In the genomic region with DNA sequence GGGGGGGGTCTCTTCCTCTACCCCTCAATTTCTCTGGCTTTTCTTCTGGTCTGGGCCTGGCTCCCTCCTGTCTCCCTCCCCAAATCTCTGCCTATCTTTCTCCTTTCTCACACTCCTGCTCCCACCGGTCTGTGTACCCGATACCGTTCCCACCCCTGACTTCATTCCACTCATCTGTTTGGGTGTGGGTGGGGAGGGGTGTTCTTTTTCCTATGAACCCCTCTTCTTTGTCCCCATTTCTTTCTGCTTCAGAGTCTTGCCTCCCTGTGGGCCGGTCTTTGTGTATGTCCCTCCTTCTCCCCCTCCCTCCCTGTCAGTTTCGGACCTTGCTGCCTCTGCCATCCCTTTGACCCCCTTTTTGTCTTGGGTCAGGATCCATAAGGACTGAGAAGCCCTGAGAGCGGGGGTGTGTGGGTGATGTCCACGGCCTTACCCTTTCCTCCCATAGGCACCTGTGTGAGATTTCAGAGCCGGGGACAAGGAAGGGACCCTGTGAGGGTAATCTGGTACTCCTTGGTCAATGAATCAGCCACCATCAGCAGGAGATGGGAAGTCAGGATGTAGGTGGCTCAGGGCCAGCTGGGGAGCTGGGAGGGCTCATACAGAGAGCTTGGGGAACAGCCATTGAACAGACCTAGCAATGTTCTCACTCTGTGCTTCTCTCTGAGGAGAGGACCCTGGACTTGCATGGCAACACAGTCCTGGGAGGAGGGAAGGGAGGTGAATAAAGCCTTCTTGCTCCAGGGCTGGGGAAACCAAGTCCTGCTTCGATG, we compare ENCODE assay signal across 8 mouse cellular contexts. TPM values are rescaled to one million over a fixed set of nuclear protein-coding genes. Genes with fewer than 3 reads are reported as not detected.
A peak's percentile ranks its signal among the peaks of the same experiment; 100 is the strongest.
DNase-seq lines count a peak whose midpoint lies in the region; ATAC-seq and TF ChIP-seq lines count a peak whose summit lies in the region.

No protein-coding gene starts in this region.

- intact Hi-C loops in heart, postnatal 14 days (cut with DNase I) = no loop called here

- H3K4me3 ChIP-seq in heart, embryonic 12.5 days = peak overlapping the region; percentile 30
- H3K4me3 ChIP-seq in forebrain, postnatal 0 days (ENCODE audit: low read depth, low read length) = peak overlapping the region; percentile 13; the same call in 1 of the 2 replicates
- H3K4me3 ChIP-seq in midbrain, embryonic 11.5 days (ENCODE audit: low read depth, low read length) = peak overlapping the region; percentile 9; the same call in 1 of the 2 replicates

- peak overlapping the region; percentile 66 for H3K27ac ChIP-seq in heart, embryonic 12.5 days (ENCODE audit: poor library complexity, severe bottlenecking)
- H3K27ac ChIP-seq in forebrain, postnatal 0 days (ENCODE audit: low read depth, low read length) = peak overlapping the region; percentile 84
- H3K27ac ChIP-seq in midbrain, embryonic 11.5 days (ENCODE audit: low read depth, low read length) = peak overlapping the region; percentile 82

- no peaks in the 10 kb centered on the region for H3K9me3 ChIP-seq in heart, embryonic 12.5 days (replicated peaks)
- H3K9me3 ChIP-seq in forebrain, postnatal 0 days (ENCODE audit: low read length) = no peaks in the 10 kb centered on the region
- H3K9me3 ChIP-seq in midbrain, embryonic 11.5 days (ENCODE audit: control insufficient read depth, low read length) = no peaks in the 10 kb centered on the region

- H3K9ac ChIP-seq in heart, embryonic 12.5 days = peak overlapping the region; percentile 68
- H3K9ac ChIP-seq in forebrain, postnatal 0 days = peak overlapping the region; percentile 31
- peak overlapping the region; percentile 71 for H3K9ac ChIP-seq in midbrain, embryonic 11.5 days (ENCODE audit: low read length)

- H3K27me3 ChIP-seq in heart, embryonic 12.5 days (replicated peaks) = no peaks in the 10 kb centered on the region
- no peaks in the 10 kb centered on the region for H3K27me3 ChIP-seq in forebrain, postnatal 0 days (ENCODE audit: insufficient read depth, low read length)
- no peaks in the 10 kb centered on the region for H3K27me3 ChIP-seq in midbrain, embryonic 11.5 days (ENCODE audit: control insufficient read depth, insufficient read depth, low read length)

- H3K4me2 ChIP-seq in heart, embryonic 12.5 days = peak overlapping the region; percentile 65
- peak overlapping the region; percentile 41 for H3K4me2 ChIP-seq in forebrain, postnatal 0 days (ENCODE audit: low read depth)
- H3K4me2 ChIP-seq in midbrain, embryonic 11.5 days = peak overlapping the region; percentile 39

- TF ChIP-seq CTCF in forebrain, postnatal 0 days (IDR thresholded peaks at IDR 0.05; ENCODE audit: low read depth) = no peak

- DNase-seq in heart, postnatal 14 days = no peak
- peak; percentile 41 for DNase-seq in brain, adult 2 months (ENCODE audit: low read depth, low spot score)
- DNase-seq in forebrain, postnatal 0 days = peak; percentile 38
- peak; percentile 91 for DNase-seq in midbrain, embryonic 11.5 days (ENCODE audit: low spot score, missing footprints)
- DNase-seq in right cerebral cortex, postnatal 4 days = no peak
- no peak for DNase-seq in spleen, adult 18-20 months
- DNase-seq in spleen, postnatal 14 days (ENCODE audit: low spot score in 2 of 2) = no peak

- H3K4me1 ChIP-seq in heart, embryonic 12.5 days (replicated peaks) = peaks cover 23% of the 10 kb centered on the region
- peaks cover 11% of the 10 kb centered on the region for H3K4me1 ChIP-seq in forebrain, postnatal 0 days (ENCODE audit: insufficient read depth)
- peaks cover 15% of the 10 kb centered on the region for H3K4me1 ChIP-seq in midbrain, embryonic 11.5 days (ENCODE audit: control insufficient read depth, insufficient read depth, low read length)

- no peak for ATAC-seq in heart, embryonic 12.5 days (ENCODE audit: insufficient number of reproducible peaks, low FRiP score)
- ATAC-seq in forebrain, postnatal 0 days = peak; percentile 47
- ATAC-seq in midbrain, embryonic 11.5 days (ENCODE audit: low FRiP score) = peak; percentile 36; the same call in 1 of the 2 replicates

- H3K36me3 ChIP-seq in heart, embryonic 12.5 days = no peaks in the 10 kb centered on the region
- no peaks in the 10 kb centered on the region for H3K36me3 ChIP-seq in forebrain, postnatal 0 days (ENCODE audit: insufficient read depth)
- no peaks in the 10 kb centered on the region for H3K36me3 ChIP-seq in midbrain, embryonic 11.5 days (ENCODE audit: control insufficient read depth, insufficient read depth, low read length)

- WGBS in heart, embryonic 12.5 days = 46% methylated on average over 9 of the region's 9 CpGs
- whole genome bisulfite sequencing in forebrain, postnatal 0 days = 30% methylated on average over 9 of the region's 9 CpGs
- 26% methylated on average over 9 of the region's 9 CpGs for WGBS in midbrain, embryonic 11.5 days

RNA-seq across cellular contexts. Expression of a gene that starts 19.5 kb away (rescaled TPM):
- polyA plus RNA-seq in heart, embryonic 12.5 days (2016; fragmentation: Nextera tagmentation; extraction: Ambion mirVana) = 1.4 and 2.0 TPM in 2 replicates
- 1 to 10 TPM; 1.8 to 3.9 TPM for total RNA-seq in heart, postnatal 14 days (2021)
- total RNA-seq in forebrain, postnatal 0 days (2014; rRNA removed) = 3.8 and 4.1 TPM in 2 replicates
- polyA plus RNA-seq in forebrain, postnatal 0 days (2015; fragmentation: Nextera tagmentation; extraction: Ambion mirVana) = 0.65 and 1.2 TPM in 2 replicates
- polyA plus RNA-seq in midbrain, embryonic 11.5 days (2014; fragmentation: Nextera tagmentation; extraction: Ambion mirVana) = 0.21 and 0.74 TPM in 2 replicates

Comparison
In these comparisons a context has a peak if more than half of its experiments do, and no peak if none do; other contexts are left out.
1. DNase-seq: peak in brain, adult 2 months (single experiment), forebrain, postnatal 0 days (single experiment) and midbrain, embryonic 11.5 days (single experiment); none in heart, postnatal 14 days (0 of 2), right cerebral cortex, postnatal 4 days (single experiment), spleen, adult 18-20 months (0 of 2) and spleen, postnatal 14 days (0 of 2).
2. Peak in every context shown above with its lines, with median percentiles within 50 percentile points of each other: H3K27ac ChIP-seq, H3K4me2 ChIP-seq, H3K4me3 ChIP-seq and H3K9ac ChIP-seq.